ENCODE assay signal across 9 mouse cellular contexts in the genomic region with DNA sequence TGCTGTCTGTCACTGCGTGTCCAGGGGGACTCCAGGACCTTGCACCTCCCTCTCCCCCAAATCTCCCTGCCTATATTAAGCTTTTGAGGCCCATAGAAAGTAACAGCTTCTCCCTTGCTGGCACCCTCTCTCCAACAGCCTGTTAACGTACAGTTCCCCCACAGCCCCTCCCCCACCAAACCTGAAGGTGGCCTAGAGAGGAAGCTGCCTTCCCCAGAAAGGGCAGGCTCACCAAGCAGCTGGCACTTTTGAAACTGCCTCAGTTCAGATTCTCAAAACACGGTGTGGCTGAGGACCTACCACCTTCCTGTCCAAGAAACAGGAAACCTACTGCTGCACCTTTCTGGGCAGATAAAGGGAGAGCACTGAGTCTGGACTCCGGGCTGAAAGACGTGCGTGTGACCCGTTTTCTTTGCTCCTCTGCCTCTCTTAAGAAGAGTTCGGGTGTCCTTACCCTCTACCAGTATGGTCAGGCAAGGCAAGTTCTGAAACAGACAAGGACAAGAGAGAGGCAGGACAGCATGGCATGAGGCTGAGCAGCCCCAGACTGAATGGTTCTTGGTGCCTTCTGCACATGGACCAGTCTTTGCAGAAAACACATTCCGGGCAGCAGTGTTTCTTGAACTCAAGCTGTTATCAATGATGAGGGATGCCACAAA. TPM values are rescaled to one million over a fixed set of nuclear protein-coding genes. Genes with fewer than 3 reads are reported as not detected.
DNase-seq lines count a peak whose midpoint lies in the region; ATAC-seq lines count a peak whose summit lies in the region.
"Had no signal": no experiment of that assay in that cellular context is flagged by ENCODE, and none has a peak within 500 bp of the region (broad histone marks: within the 10 kb centered on the region; RNA-seq: fewer than 3 reads in every experiment).

No protein-coding gene starts in this region.

- H3K4me2 ChIP-seq in liver, embryonic 13.5 days = peak overlapping the region; percentile 98
- H3K4me2 ChIP-seq in neural tube, embryonic 13.5 days = peak overlapping the region; percentile 95

- H3K27me3 ChIP-seq in liver, embryonic 13.5 days = no peaks in the 10 kb centered on the region
- H3K27me3 ChIP-seq in neural tube, embryonic 13.5 days = no peaks in the 10 kb centered on the region

- peak overlapping the region; percentile 72 for H3K27ac ChIP-seq in liver, embryonic 13.5 days
- peak overlapping the region; percentile 97 for H3K27ac ChIP-seq in neural tube, embryonic 13.5 days (replicated peaks)

- peaks cover 36% of the 10 kb centered on the region for H3K36me3 ChIP-seq in liver, embryonic 13.5 days
- peaks cover 40% of the 10 kb centered on the region for H3K36me3 ChIP-seq in neural tube, embryonic 13.5 days

- peak; percentile 41 for ATAC-seq in CD4-positive, CD25-positive, alpha-beta regulatory T cell, adult 4 months
- peak; percentile 44 for ATAC-seq in granulocyte monocyte progenitor cell, adult 5-6 weeks (replicated peaks; ENCODE audit: poor library complexity, severe bottlenecking)
- ATAC-seq in liver, embryonic 13.5 days (ENCODE audit: low read depth) = peak; percentile 5; the same call in 1 of the 2 replicates
- ATAC-seq in neural tube, embryonic 13.5 days (ENCODE audit: low read depth) = 0 out of 2 replicates have a peak, but pooled peaks have one; percentile 6
- ATAC-seq in frontal cortex, adult (ENCODE audit: low TSS enrichment) = no peak

- peak overlapping the region; percentile 81 for H3K4me3 ChIP-seq in liver, embryonic 13.5 days (replicated peaks)
- H3K4me3 ChIP-seq in neural tube, embryonic 13.5 days = peak overlapping the region; percentile 100

- DNase-seq in cerebellum, postnatal 10 days = peak; percentile 63 to 65
- DNase-seq in cerebellum, postnatal 4 days (ENCODE audit: low spot score in 2 of 2) = no peak
- no peak for DNase-seq in liver, embryonic 13.5 days
- DNase-seq in frontal cortex, postnatal 36 days (ENCODE audit: low spot score in 2 of 2) = no peak

- no peaks in the 10 kb centered on the region for H3K9me3 ChIP-seq in liver, embryonic 13.5 days (replicated peaks)
- H3K9me3 ChIP-seq in neural tube, embryonic 13.5 days = no peaks in the 10 kb centered on the region

- peak overlapping the region; percentile 84 for H3K9ac ChIP-seq in liver, embryonic 13.5 days
- peak overlapping the region; percentile 99 for H3K9ac ChIP-seq in neural tube, embryonic 13.5 days

- WGBS in liver, embryonic 13.5 days (ENCODE audit: insufficient replicate concordance) = 11% methylated on average over 9 of the region's 9 CpGs
- WGBS in neural tube, embryonic 13.5 days = 61% methylated on average over 9 of the region's 9 CpGs

- peaks cover 50% of the 10 kb centered on the region for H3K4me1 ChIP-seq in liver, embryonic 13.5 days (replicated peaks)
- H3K4me1 ChIP-seq in neural tube, embryonic 13.5 days (replicated peaks) = peaks cover 57% of the 10 kb centered on the region

RNA-seq across cellular contexts. Expression of a gene that starts 1.9 kb away (rescaled TPM):
- polyA plus RNA-seq in CD4-positive, CD25-positive, alpha-beta regulatory T cell, adult 4 months (2017; shearing (Covaris generic)) = 10 to 100 TPM; 76.1 to 76.2 TPM
- total RNA-seq in granulocyte monocyte progenitor cell, adult 5-6 weeks (2014; fragmentation: Nextera tagmentation) = 180 and 213 TPM in 2 replicates
- 150 and 235 TPM in 2 replicates for total RNA-seq in granulocyte monocyte progenitor cell, adult 5-6 weeks (2017)
- 49.0 and 52.9 TPM in 2 replicates for polyA plus RNA-seq in liver, embryonic 13.5 days (2015; fragmentation: Nextera tagmentation; extraction: Ambion mirVana)
- polyA plus RNA-seq in neural tube, embryonic 13.5 days (2015; fragmentation: Nextera tagmentation; extraction: Ambion mirVana) = 149 and 155 TPM in 2 replicates

RNA-seq across cellular contexts. Expression of a gene that starts 15.7 kb away (rescaled TPM):
- 1 to 10 TPM; 3.7 to 3.9 TPM for polyA plus RNA-seq in CD4-positive, CD25-positive, alpha-beta regulatory T cell, adult 4 months (2017; shearing (Covaris generic))
- 11.7 and 14.5 TPM in 2 replicates for total RNA-seq in granulocyte monocyte progenitor cell, adult 5-6 weeks (2014; fragmentation: Nextera tagmentation)
- 5.7 and 10.9 TPM in 2 replicates for total RNA-seq in granulocyte monocyte progenitor cell, adult 5-6 weeks (2017)
- 23.6 and 23.8 TPM in 2 replicates for polyA plus RNA-seq in liver, embryonic 13.5 days (2015; fragmentation: Nextera tagmentation; extraction: Ambion mirVana)
- polyA plus RNA-seq in neural tube, embryonic 13.5 days (2015; fragmentation: Nextera tagmentation; extraction: Ambion mirVana) = 45.5 TPM in 2 replicates

RNA-seq across cellular contexts. Expression of a gene that starts 44.4 kb away (rescaled TPM):
- not detected for polyA plus RNA-seq in CD4-positive, CD25-positive, alpha-beta regulatory T cell, adult 4 months (2017; shearing (Covaris generic))
- 0.45 TPM in 1 of 2 replicates, not detected in the other for total RNA-seq in granulocyte monocyte progenitor cell, adult 5-6 weeks (2014; fragmentation: Nextera tagmentation)
- not detected in 2 replicates for total RNA-seq in granulocyte monocyte progenitor cell, adult 5-6 weeks (2017)
- polyA plus RNA-seq in liver, embryonic 13.5 days (2015; fragmentation: Nextera tagmentation; extraction: Ambion mirVana) = 0.89 and 0.95 TPM in 2 replicates
- polyA plus RNA-seq in neural tube, embryonic 13.5 days (2015; fragmentation: Nextera tagmentation; extraction: Ambion mirVana) = 0.32 and 0.72 TPM in 2 replicates

RNA-seq across cellular contexts. Expression of a gene that starts 48.3 kb away (rescaled TPM):
- not detected for polyA plus RNA-seq in CD4-positive, CD25-positive, alpha-beta regulatory T cell, adult 4 months (2017; shearing (Covaris generic))
- total RNA-seq in granulocyte monocyte progenitor cell, adult 5-6 weeks (2014; fragmentation: Nextera tagmentation) = not detected in 2 replicates
- not detected in 2 replicates for total RNA-seq in granulocyte monocyte progenitor cell, adult 5-6 weeks (2017)
- not detected in 2 replicates for polyA plus RNA-seq in liver, embryonic 13.5 days (2015; fragmentation: Nextera tagmentation; extraction: Ambion mirVana)
- polyA plus RNA-seq in neural tube, embryonic 13.5 days (2015; fragmentation: Nextera tagmentation; extraction: Ambion mirVana) = not detected in 2 replicates
- total RNA-seq: layer of hippocampus, postnatal 25 days had no signal

Comparison
In these comparisons a context has a peak if more than half of its experiments do, and no peak if none do; other contexts are left out.
1. DNase-seq: peak in cerebellum, postnatal 10 days (2 of 2); none in cerebellum, postnatal 4 days (0 of 2), liver, embryonic 13.5 days (single experiment) and frontal cortex, postnatal 36 days (0 of 2).